Mouse (Mus musculus) kidney, postnatal 0 days (tissue): ENCODE data around the gene Slfn5. TPM values are rescaled to one million over a fixed set of nuclear protein-coding genes. Genes with fewer than 3 reads are reported as not detected.
"Not testable (repeated sequence)": the region's sequence is repeated elsewhere in the genome, so short reads cannot be mapped to it uniquely, and the experiment has no call there.

ENCODE experiments used
- ATAC-seq: fragments of 200-750 bp; cut with Nextera tagmentation; replicated peaks from 2 replicates; pipeline ENCODE4 v1.8.0; 2017; ENCODE audit warnings: low read depth, moderate number of reproducible peaks, moderate TSS enrichment, moderate library complexity; ENCODE audit not compliant: low FRiP score
- DNase-seq: peaks from one replicate; pipeline ENCODE4 v3.0.0-alpha.2; 2016; ENCODE audit warnings: low spot score
- H3K27ac ChIP-seq: fragments of 300-500 bp; sonication (generic); 2 replicates; pipeline ENCODE4 v1.5.1; 2014; ENCODE audit warnings: mild to moderate bottlenecking
- H3K27me3 ChIP-seq: fragments of 300-500 bp; sonication (generic); 2 replicates; pipeline ENCODE4 v1.6.1; 2014; ENCODE audit warnings: low read length, mixed read lengths; ENCODE audit not compliant: insufficient read depth
- H3K36me3 ChIP-seq: fragments of 300-500 bp; sonication (generic); 2 replicates; pipeline ENCODE4 v1.6.1; 2014; ENCODE audit warnings: low read length, mixed read lengths; ENCODE audit not compliant: insufficient read depth
- H3K4me1 ChIP-seq: fragments of 300-500 bp; sonication (generic); replicated peaks from 2 replicates; pipeline ENCODE4 v1.6.1; 2014; ENCODE audit warnings: antibody characterized with exemption, low read length, mixed read lengths; ENCODE audit not compliant: insufficient read depth
- H3K4me2 ChIP-seq: fragments of 300-500 bp; sonication (generic); 2 replicates; pipeline ENCODE4 v1.6.1; 2014; ENCODE audit warnings: mild to moderate bottlenecking, low read length, moderate library complexity, mixed read lengths
- H3K4me3 ChIP-seq: fragments of 300-500 bp; sonication (generic); replicated peaks from 2 replicates; pipeline ENCODE4 v1.5.1; 2014; ENCODE audit warnings: low read depth, low read length
- H3K9ac ChIP-seq: fragments of 300-500 bp; sonication (generic); 2 replicates; pipeline ENCODE4 v1.6.1; 2014; ENCODE audit warnings: low read depth, low read length
- H3K9me3 ChIP-seq: fragments of 300-500 bp; sonication (generic); replicated peaks from 2 replicates; pipeline ENCODE4 v1.6.1; 2016; ENCODE audit warnings: low read length, inconsistent platforms, mixed read lengths
- CTCF ChIP-seq: IDR thresholded peaks from 2 replicates; pipeline ENCODE4 v1.5.1; 2016; ENCODE audit warnings: antibody characterized with exemption, low read depth, mild to moderate bottlenecking, moderate library complexity
- WGBS: fragments of 180-500 bp; shearing (Covaris S2); extraction: QIAGEN DNeasy Blood & Tissue Kit; methylation state at CpG from one replicate; pipeline ENCODE4 v1.1.7; 2014; 5-methylcytosine and 5-hydroxymethylcytosine counted together
- polyA plus RNA-seq: library from polyadenylated mRNA; unstranded; fragments of >200 nt; fragmentation: Nextera tagmentation; extraction: Ambion mirVana; gene quantifications from 2 replicates; pipeline ENCODE4 v1.2.1, GENCODE M21; 2015

Gene Slfn5
- polyA plus RNA-seq, 1 experiment from 2014 or later: 21.1 TPM

GRCm38 (mm10) chr11:82971590-82971974 is 20.4 kb downstream of the Slfn5 start:
- H3K4me3 ChIP-seq: 0 out of 2 replicates have a peak overlapping the region, but pooled peaks have one; percentile 9
- H3K4me2 ChIP-seq: peak overlapping the region; percentile 47; the same call in 1 of the 2 replicates
- H3K27ac ChIP-seq: no peak overlapping the region
- H3K27me3 ChIP-seq: no peaks in the 10 kb centered on the region
- ATAC-seq: no peak
- H3K36me3 ChIP-seq: no peaks in the 10 kb centered on the region
- H3K9me3 ChIP-seq: no peaks in the 10 kb centered on the region
- no peak for TF ChIP-seq CTCF
- no peak for DNase-seq
- 72% methylated on average over 11 of the region's 11 CpGs for WGBS
- H3K4me1 ChIP-seq: peaks cover 3% of the 10 kb centered on the region; the same call in 1 of the 2 replicates
- H3K9ac ChIP-seq: peak overlapping the region; percentile 31; the same call in 1 of the 2 replicates

DNA sequence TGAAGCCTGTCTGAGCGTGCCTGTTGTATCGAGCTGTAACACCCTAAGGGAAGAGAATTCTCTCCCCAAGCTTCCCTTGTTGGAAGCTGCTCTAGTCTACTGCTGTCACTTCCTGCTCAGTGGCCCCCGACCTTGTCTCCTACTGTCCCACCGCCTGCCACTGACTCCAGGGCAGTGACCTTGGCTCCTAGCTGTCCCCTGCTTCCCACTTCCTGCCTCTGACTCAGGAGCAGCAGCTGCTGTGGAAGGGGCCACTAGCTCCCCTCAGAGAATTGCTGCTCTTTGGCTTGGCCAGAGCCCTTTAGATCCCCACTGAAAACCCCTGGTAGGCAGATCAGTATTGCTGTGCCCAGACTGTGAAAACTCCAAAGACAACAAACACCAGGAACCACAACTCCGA is 22.8 kb downstream of the Slfn5 start:
- no peaks in the 10 kb centered on the region for H3K27me3 ChIP-seq
- H3K9ac ChIP-seq: no peak overlapping the region
- TF ChIP-seq CTCF: no peak
- WGBS: 22% methylated on average over 5 of the region's 5 CpGs
- no peaks in the 10 kb centered on the region for H3K36me3 ChIP-seq
- no peaks in the 10 kb centered on the region for H3K9me3 ChIP-seq
- H3K4me3 ChIP-seq: no peak overlapping the region
- ATAC-seq: no peak
- no peak overlapping the region for H3K4me2 ChIP-seq
- H3K4me1 ChIP-seq: peaks cover 3% of the 10 kb centered on the region; the same call in 1 of the 2 replicates
- H3K27ac ChIP-seq: no peak overlapping the region; the same call in 1 of the 2 replicates
- DNase-seq: peak; percentile 27

DNA sequence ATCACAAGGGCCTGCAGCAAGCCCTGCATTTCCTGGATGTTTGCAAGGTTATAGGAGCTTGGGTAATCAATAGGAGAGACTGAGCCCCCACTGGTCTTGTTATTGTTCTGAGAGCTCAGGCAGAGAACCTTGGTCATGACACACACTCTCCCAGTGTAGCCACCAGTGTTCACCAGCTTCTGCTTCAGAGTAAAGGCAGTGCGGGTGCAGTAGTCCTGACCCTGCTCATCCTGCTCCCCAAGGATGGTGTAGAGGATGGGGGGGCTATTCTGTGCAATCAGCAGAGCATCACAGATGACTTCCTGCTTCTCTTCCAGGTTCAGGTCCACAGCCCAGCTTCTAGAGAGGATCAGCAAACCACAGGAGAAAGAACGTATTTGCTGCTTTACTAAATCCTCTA is 31.3 kb downstream of the Slfn5 start:
- not testable (repeated sequence) for ATAC-seq, H3K4me1 ChIP-seq, H3K27me3 ChIP-seq, H3K9ac ChIP-seq, H3K9me3 ChIP-seq, H3K27ac ChIP-seq, H3K4me3 ChIP-seq, DNase-seq, H3K4me2 ChIP-seq, H3K36me3 ChIP-seq
- 73% methylated on average over 2 of the region's 2 CpGs for WGBS

- H3K36me3 ChIP-seq: no peaks in the 10 kb centered on the region
- no peak overlapping the region for H3K27ac ChIP-seq
- no peaks in the 10 kb centered on the region for H3K9me3 ChIP-seq
- no peaks in the 10 kb centered on the region for H3K27me3 ChIP-seq
- ATAC-seq (no peak), DNase-seq (no peak)
- no peak for TF ChIP-seq CTCF
- no peak overlapping the region for H3K4me3 ChIP-seq
- no peaks in the 10 kb centered on the region for H3K4me1 ChIP-seq
- no peak overlapping the region for H3K9ac ChIP-seq
- no peak overlapping the region for H3K4me2 ChIP-seq
- 83% methylated on average over 17 of the region's 17 CpGs for WGBS
Measured at GRCm38 (mm10) chr11:82983193-82983592, 32.0 kb downstream of the Slfn5 start.

- no peak overlapping the region for H3K27ac ChIP-seq
- no peaks in the 10 kb centered on the region for H3K9me3 ChIP-seq
- H3K4me2 ChIP-seq: no peak overlapping the region
- DNase-seq (no peak), ATAC-seq (no peak)
- no peaks in the 10 kb centered on the region for H3K27me3 ChIP-seq
- H3K9ac ChIP-seq: no peak overlapping the region
- TF ChIP-seq CTCF: no peak
- H3K4me1 ChIP-seq: no peaks in the 10 kb centered on the region
- no peak overlapping the region for H3K4me3 ChIP-seq
- H3K36me3 ChIP-seq: no peaks in the 10 kb centered on the region
- WGBS: 87% methylated on average over 6 of the region's 6 CpGs
Measured at GRCm38 (mm10) chr11:82987621-82988020, 36.5 kb downstream of the Slfn5 start.

- Histone ChIP-seq H3K27ac (no peak overlapping the region), H3K9ac (no peak overlapping the region), H3K9me3 (no peaks in the 10 kb centered on the region), H3K27me3 (no peaks in the 10 kb centered on the region), H3K36me3 (no peaks in the 10 kb centered on the region), H3K4me1 (no peaks in the 10 kb centered on the region), H3K4me2 (peak overlapping the region; percentile 34; the same call in 1 of the 2 replicates), H3K4me3 (peak overlapping the region; percentile 6; the same call in 1 of the 2 replicates)
- ATAC-seq (no peak), DNase-seq (peak; percentile 21)
- TF ChIP-seq CTCF: no peak
- WGBS: 22% methylated on average over 12 of the region's 12 CpGs
Measured at GRCm38 (mm10) chr11:82989357-82989756, 38.2 kb downstream of the Slfn5 start.

GRCm38 (mm10) chr11:82990612-82991385 is 39.6 kb downstream of the Slfn5 start:
- not testable (repeated sequence) for ATAC-seq, H3K36me3 ChIP-seq, H3K9me3 ChIP-seq, H3K4me1 ChIP-seq, H3K27me3 ChIP-seq
- WGBS: 19% methylated on average over 19 of the region's 19 CpGs
- peak; percentile 81 for DNase-seq
- Histone ChIP-seq H3K27ac (peak overlapping the region; percentile 67), H3K4me3 (peak overlapping the region; percentile 55), H3K9ac (peak overlapping the region; percentile 57; the same call in 1 of the 2 replicates), H3K4me2 (peak overlapping the region; percentile 89)
